Mouse (Mus musculus) olfactory bulb, adult 2 months (tissue): Measurements from ENCODE around the gene Sipa1l3.

ENCODE experiments used
- CTCF ChIP-seq: fragments of 200-500 bp; IDR thresholded peaks from 2 replicates; pipeline ENCODE4 v1.5.1; 2012; ENCODE audit warnings: low read depth, mild to moderate bottlenecking, low read length, moderate library complexity; ENCODE audit not compliant: insufficient read depth
- POLR2A ChIP-seq: fragments of 200-500 bp; IDR thresholded peaks from 2 replicates; pipeline ENCODE4 v1.6.1; 2012; ENCODE audit warnings: mild to moderate bottlenecking, low read depth, low read length, moderate library complexity; ENCODE audit not compliant: insufficient read depth

DNA sequence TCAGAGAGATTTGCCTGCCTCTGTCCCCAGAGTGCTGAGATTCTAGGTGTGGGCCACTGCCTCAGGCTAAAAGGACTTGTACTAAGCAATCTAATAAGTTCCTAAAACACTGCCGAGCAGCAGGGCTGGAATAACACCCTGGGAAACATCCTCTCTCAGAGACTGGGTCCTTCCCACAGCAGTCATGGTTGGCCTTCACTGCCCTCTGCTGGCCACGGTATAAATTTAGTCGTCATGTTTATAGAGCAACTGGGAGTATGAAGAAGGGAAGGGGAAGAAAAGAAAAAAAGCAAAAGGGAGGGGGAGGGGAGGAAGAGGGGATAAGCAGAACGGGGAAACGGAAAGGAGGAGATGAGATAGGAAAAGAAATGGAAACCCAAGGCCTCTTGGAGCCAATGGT is 5.3 kb upstream of the Sipa1l3 start:
- TF ChIP-seq POLR2A = no peak
- TF ChIP-seq CTCF = no peak
